Mouse (Mus musculus): Measurements from ENCODE around the gene Kmt2c.

DNA sequence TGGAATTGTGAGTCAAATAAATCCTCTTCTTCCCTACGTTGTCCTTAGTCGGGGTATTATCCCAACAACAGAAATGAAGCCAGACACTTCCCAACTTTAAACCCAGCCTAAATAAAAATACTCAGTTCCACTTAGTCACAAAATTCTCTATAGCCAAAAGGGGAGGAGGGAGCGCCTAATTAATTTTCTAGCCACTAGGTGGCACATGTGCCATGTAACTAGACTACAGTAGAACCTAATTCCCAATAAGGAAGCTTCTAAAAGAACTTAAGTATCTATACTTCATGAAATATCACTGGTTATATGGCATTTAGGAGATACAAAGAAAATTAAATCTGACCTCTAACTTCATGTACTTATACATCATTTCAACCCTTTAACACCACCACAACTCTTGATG is 78.0 kb downstream of the Kmt2c start:
- TF ChIP-seq CTCF (IDR thresholded peaks at IDR 0.05; ENCODE audit: insufficient read depth, low read depth, low read length) (no peak), POLR2A (IDR thresholded peaks at IDR 0.05; ENCODE audit: insufficient read depth, low read depth, low read length) (no peak)

Measured in olfactory bulb, adult 2 months (tissue).